Mouse (Mus musculus): ENCODE data around the gene Nipa1. TPM values are rescaled to one million over a fixed set of nuclear protein-coding genes. Genes with fewer than 3 reads are reported as not detected.

The Nipa1 gene
- total RNA-seq, 1 experiment: 5.5 TPM

GRCm38 (mm10) chr7:55962004-55962908, 57.5 kb downstream of the Nipa1 start, which contains the start of gene Nipa2:
Gene Nipa2, minus strand, starts transcription at chr7:55962476.
- peak within 1 kb of the TSS; percentile 98 for H3K9ac ChIP-seq (ENCODE audit: insufficient read depth, low read depth, low read length, poor library complexity, severe bottlenecking)
- TF ChIP-seq MAFK (IDR thresholded peaks at IDR 0.05; ENCODE audit: insufficient read depth, low read depth, low read length): no peak
- TF ChIP-seq HCFC1 (IDR thresholded peaks at IDR 0.05; ENCODE audit: borderline replicate concordance, insufficient read depth, low read length): peak; percentile 80
- peak; percentile 41; the same call in 1 of the 2 replicates for TF ChIP-seq CHD2 (IDR thresholded peaks at IDR 0.05; ENCODE audit: low read depth, low read length)
- in situ Hi-C loops (cut with MboI; ENCODE audit: low sequenced_read_pairs in 2 of 2, unreplicated experiment in 2 of 2): no loop called here
- H3K36me3 ChIP-seq (ENCODE audit: control insufficient read depth, insufficient read depth, low read length, poor library complexity, severe bottlenecking): no peaks in the 10 kb centered on the region; the same call in 1 of the 2 replicates
- peak within 1 kb of the TSS; percentile 94 to 99 for H3K4me3 ChIP-seq (ENCODE audit: insufficient read depth in 1 of 2, low read depth in 1 of 2, low read length in 2 of 2, poor library complexity in 1 of 2, severe bottlenecking in 1 of 2)
- no peaks in the 10 kb centered on the region for H3K9me3 ChIP-seq (ENCODE audit: control insufficient read depth, insufficient read depth, low read depth, low read length)
- peaks cover 2 to 3% of the 10 kb centered on the region in 2 experiments; a peak in 2 of 4 replicates for H3K4me1 ChIP-seq (ENCODE audit: control insufficient read depth in 2 of 2, insufficient read depth in 2 of 2, low read length in 2 of 2, poor library complexity in 1 of 2)
- peak; percentile 87 for DNase-seq (ENCODE audit: low read depth, low spot score)
- peak within 1 kb of the TSS; percentile 82 for H3K27ac ChIP-seq (ENCODE audit: insufficient read depth, low read depth, low read length, poor library complexity, severe bottlenecking)

GRCm38 (mm10) chr7:55960506-55960905, 59.2 kb downstream of the Nipa1 start:
- Histone ChIP-seq H3K4me3 (ENCODE audit: insufficient read depth in 1 of 2, low read depth in 1 of 2, low read length in 2 of 2, poor library complexity in 1 of 2, severe bottlenecking in 1 of 2) (no peak overlapping the region), H3K9me3 (ENCODE audit: control insufficient read depth, insufficient read depth, low read depth, low read length) (no peaks in the 10 kb centered on the region), H3K9ac (ENCODE audit: insufficient read depth, low read depth, low read length, poor library complexity, severe bottlenecking) (no peak overlapping the region), H3K27ac (ENCODE audit: insufficient read depth, low read depth, low read length, poor library complexity, severe bottlenecking) (no peak overlapping the region), H3K4me1 (ENCODE audit: control insufficient read depth in 2 of 2, insufficient read depth in 2 of 2, low read length in 2 of 2, poor library complexity in 1 of 2) (peaks cover 2 to 3% of the 10 kb centered on the region in 2 experiments; a peak in 2 of 4 replicates), H3K36me3 (ENCODE audit: control insufficient read depth, insufficient read depth, low read length, poor library complexity, severe bottlenecking) (no peaks in the 10 kb centered on the region; the same call in 1 of the 2 replicates)
- TF ChIP-seq HCFC1 (IDR thresholded peaks at IDR 0.05; ENCODE audit: borderline replicate concordance, insufficient read depth, low read length): no peak
- in situ Hi-C loops (cut with MboI; ENCODE audit: low sequenced_read_pairs in 2 of 2, unreplicated experiment in 2 of 2): no loop called here
- no peak for DNase-seq (ENCODE audit: low read depth, low spot score)

GRCm38 (mm10) chr7:55959801-55960200, 60.0 kb downstream of the Nipa1 start:
- no peak for DNase-seq (ENCODE audit: low read depth, low spot score)
- H3K4me1 ChIP-seq (ENCODE audit: control insufficient read depth in 2 of 2, insufficient read depth in 2 of 2, low read length in 2 of 2, poor library complexity in 1 of 2): peaks cover 2 to 3% of the 10 kb centered on the region in 2 experiments; a peak in 2 of 4 replicates
- no peak overlapping the region for H3K4me3 ChIP-seq (ENCODE audit: insufficient read depth in 1 of 2, low read depth in 1 of 2, low read length in 2 of 2, poor library complexity in 1 of 2, severe bottlenecking in 1 of 2)
- TF ChIP-seq CHD2 (IDR thresholded peaks at IDR 0.05; ENCODE audit: low read depth, low read length) (no peak), ZC3H11A (IDR thresholded peaks at IDR 0.05; ENCODE audit: borderline replicate concordance, low read depth, low read length) (no peak), ZNF384 (IDR thresholded peaks at IDR 0.05; ENCODE audit: low read depth, low read length) (no peak), HCFC1 (IDR thresholded peaks at IDR 0.05; ENCODE audit: borderline replicate concordance, insufficient read depth, low read length) (no peak), MAFK (IDR thresholded peaks at IDR 0.05; ENCODE audit: insufficient read depth, low read depth, low read length) (no peak)
- H3K36me3 ChIP-seq (ENCODE audit: control insufficient read depth, insufficient read depth, low read length, poor library complexity, severe bottlenecking): no peaks in the 10 kb centered on the region; the same call in 1 of the 2 replicates
- H3K9ac ChIP-seq (ENCODE audit: insufficient read depth, low read depth, low read length, poor library complexity, severe bottlenecking): no peak overlapping the region
- no peak overlapping the region for H3K27ac ChIP-seq (ENCODE audit: insufficient read depth, low read depth, low read length, poor library complexity, severe bottlenecking)
- in situ Hi-C loops (cut with MboI; ENCODE audit: low sequenced_read_pairs in 2 of 2, unreplicated experiment in 2 of 2): no loop called here
- H3K9me3 ChIP-seq (ENCODE audit: control insufficient read depth, insufficient read depth, low read depth, low read length): no peaks in the 10 kb centered on the region

GRCm38 (mm10) chr7:55957916-55958315, 61.8 kb downstream of the Nipa1 start:
- in situ Hi-C loops (cut with MboI; ENCODE audit: low sequenced_read_pairs in 2 of 2, unreplicated experiment in 2 of 2): no loop called here

More at GRCm38 (mm10) chr7:55957916-55958315, 61.8 kb downstream of the Nipa1 start:
- no peak for TF ChIP-seq MAFK (IDR thresholded peaks at IDR 0.05; ENCODE audit: insufficient read depth, low read depth, low read length)
- H3K9me3 ChIP-seq (ENCODE audit: control insufficient read depth, insufficient read depth, low read depth, low read length): no peaks in the 10 kb centered on the region
- H3K36me3 ChIP-seq (ENCODE audit: control insufficient read depth, insufficient read depth, low read length, poor library complexity, severe bottlenecking): no peaks in the 10 kb centered on the region; the same call in 1 of the 2 replicates
- H3K4me3 ChIP-seq (ENCODE audit: insufficient read depth in 1 of 2, low read depth in 1 of 2, low read length in 2 of 2, poor library complexity in 1 of 2, severe bottlenecking in 1 of 2): no peak overlapping the region
- no peak for DNase-seq (ENCODE audit: low read depth, low spot score)
- H3K4me1 ChIP-seq (ENCODE audit: control insufficient read depth in 2 of 2, insufficient read depth in 2 of 2, low read length in 2 of 2, poor library complexity in 1 of 2): peaks cover 0 to 2% of the 10 kb centered on the region in 2 experiments; a peak in 1 of 4 replicates
- no peak overlapping the region for H3K9ac ChIP-seq (ENCODE audit: insufficient read depth, low read depth, low read length, poor library complexity, severe bottlenecking)
- H3K27ac ChIP-seq (ENCODE audit: insufficient read depth, low read depth, low read length, poor library complexity, severe bottlenecking): no peak overlapping the region
